Mouse (Mus musculus) c-Kit-negative CD71-positive TER-119-positive erythroid progenitor cells, embryonic 14.5 days (primary cell): ENCODE results near the gene Gm10337.

Experiments used
- DNase-seq: peaks from one replicate; pipeline ENCODE4 v3.0.0-alpha.2; 2013; ENCODE audit warnings: low read depth, low spot score

The Gm10337 gene

DNA sequence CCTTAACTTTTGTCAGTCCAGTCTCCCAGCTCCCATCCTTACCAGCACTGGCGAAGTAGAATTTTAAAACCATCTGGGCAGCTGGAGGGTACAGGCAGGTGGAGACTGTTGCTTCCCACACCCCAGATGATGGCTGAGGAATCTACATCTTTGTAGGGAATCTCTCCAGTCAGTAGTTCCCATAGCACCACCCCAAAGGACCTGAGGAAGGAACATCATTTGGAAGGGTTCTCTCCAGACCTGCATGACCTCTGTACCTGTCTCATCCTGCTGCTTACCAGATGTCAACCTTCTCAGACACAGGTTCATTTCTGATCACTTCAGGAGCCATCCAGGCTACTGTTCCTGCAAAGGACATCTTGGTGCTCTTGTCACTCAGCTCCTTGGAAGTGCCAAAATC is at the start of gene Gm10337:
Gene Gm10337 (plus strand): TSS at position 276 of the 400 bp plus-strand sequence.
- DNase-seq, result no peak

- DNase-seq, result no peak
Observed at GRCm38 (mm10) chr15:102455993-102456392, 47.5 kb upstream of the Gm10337 start.

DNA sequence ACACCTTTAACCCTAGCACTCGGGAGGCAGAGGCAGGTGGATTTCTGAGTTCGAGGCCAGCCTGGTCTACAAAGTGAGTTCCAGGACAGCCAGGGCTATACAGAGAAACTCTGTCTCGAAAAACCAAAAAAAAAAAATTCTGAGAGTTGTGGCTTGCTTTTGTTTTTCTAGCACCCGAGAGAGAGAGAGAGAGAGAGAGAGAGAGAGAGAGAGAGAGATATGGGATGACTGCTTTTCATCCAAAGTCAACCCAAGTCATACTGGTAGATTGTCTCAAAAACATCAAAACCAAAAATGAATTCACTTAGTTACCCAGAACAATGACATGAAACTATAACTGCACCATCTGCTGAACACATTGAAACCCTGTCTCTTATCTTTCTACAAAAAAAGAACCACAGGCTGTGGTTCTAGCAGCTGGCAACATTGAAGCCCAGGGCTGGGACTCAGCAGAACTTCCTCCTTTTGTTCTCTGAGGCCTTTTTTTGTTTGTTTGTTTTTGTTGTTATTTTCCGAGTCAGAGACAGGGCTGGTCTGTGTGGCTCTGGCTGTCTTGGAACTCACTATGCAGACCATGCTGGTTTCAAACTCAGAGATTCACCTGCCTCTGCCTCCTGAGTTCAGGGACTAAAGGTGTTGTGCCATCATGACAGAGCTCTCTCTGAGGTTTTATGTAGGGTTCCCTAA is 45.3 kb upstream of the Gm10337 start:
- DNase-seq, result no peak

DNA sequence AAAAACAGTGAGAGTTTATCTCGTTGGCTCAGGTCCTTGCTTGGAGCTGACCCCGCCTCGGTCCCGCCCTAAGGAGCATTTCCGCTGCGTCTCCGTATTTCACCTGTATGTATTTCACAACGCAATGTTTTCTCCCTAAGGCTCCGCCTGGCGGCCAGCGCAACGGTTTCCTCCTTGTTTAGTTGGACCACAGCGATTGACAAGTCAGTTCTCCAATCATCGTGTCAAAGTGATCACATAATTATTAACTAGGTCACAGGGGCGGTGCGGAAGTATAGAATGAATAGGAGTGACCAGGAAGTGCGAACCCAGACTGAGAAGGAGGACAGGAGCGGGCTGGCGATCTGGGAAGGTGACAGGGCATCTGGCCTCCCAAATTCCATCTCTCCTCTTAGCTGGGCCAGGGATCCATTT is 44.6 kb upstream of the Gm10337 start, which contains the start of gene Prr13:
Gene Prr13 (plus strand): TSS at position 125 of the 414 bp plus-strand sequence.
- peak; percentile 77 for DNase-seq

DNA sequence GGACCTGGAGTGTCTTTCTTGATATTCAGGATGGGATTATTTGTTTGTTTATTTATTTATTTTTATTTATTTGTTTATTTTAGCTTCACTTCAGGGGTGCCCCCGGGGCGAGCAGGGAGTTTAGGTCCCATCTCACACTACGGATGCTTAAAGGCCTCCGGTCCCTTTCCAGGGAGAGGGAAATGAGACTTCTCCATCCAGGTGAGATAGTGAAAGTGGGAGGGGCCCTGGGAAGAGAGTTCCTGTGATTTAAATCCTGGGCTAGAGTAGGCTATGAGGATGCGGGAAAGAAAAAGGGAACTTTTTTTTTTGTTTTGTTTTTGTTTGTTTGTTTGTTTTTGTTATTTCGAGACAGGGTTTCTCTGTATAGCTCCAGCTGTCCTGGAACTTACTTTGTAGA is 44.1 kb upstream of the Gm10337 start:
- no peak for DNase-seq

GRCm38 (mm10) chr15:102459847-102460246 is 43.7 kb upstream of the Gm10337 start:
- peak; percentile 82 for DNase-seq

DNA sequence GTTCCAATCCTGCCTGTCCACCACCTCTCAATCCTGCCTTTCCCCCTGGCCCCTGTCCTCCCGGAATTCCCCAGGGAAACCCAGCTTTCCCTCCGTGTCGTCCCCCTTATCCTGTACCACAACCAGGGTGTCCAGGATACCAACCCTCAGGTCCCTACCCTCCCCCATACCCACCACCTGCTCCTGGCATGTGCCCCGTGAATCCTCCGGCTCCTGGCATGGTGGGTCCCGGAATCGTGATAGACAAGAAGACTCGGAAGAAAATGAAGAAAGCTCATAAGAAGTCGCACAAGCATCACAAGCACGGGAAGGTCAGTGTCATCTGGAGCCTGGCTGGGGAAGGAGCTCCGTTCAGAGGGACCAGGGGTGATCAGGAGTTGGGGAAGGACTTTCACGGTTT is 43.1 kb upstream of the Gm10337 start:
- no peak for DNase-seq

DNA sequence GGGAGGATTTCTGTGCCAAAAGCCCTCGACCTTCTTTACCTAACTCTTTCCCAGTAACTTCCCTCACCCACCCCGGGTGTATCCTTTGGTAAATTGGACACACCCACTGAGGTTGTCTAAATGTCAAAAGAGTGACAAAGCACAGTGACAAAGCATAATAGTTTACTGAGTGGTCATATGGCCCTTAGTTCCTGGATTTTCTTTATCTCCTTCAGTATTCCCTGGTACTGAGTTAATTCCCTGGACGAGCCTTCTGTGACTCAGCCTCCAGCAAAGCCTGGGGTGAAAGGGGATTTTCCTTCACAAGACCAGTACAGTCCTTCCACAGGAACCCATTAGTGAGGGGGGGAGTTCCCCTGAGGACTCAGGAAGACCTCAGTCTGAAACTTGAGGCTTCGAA is 42.6 kb upstream of the Gm10337 start:
- DNase-seq, result peak; percentile 66

- no peak for DNase-seq
Observed at GRCm38 (mm10) chr15:102461430-102462075, 42.0 kb upstream of the Gm10337 start.

GRCm38 (mm10) chr15:102463666-102464065 is 39.9 kb upstream of the Gm10337 start:
- DNase-seq, result no peak

DNA sequence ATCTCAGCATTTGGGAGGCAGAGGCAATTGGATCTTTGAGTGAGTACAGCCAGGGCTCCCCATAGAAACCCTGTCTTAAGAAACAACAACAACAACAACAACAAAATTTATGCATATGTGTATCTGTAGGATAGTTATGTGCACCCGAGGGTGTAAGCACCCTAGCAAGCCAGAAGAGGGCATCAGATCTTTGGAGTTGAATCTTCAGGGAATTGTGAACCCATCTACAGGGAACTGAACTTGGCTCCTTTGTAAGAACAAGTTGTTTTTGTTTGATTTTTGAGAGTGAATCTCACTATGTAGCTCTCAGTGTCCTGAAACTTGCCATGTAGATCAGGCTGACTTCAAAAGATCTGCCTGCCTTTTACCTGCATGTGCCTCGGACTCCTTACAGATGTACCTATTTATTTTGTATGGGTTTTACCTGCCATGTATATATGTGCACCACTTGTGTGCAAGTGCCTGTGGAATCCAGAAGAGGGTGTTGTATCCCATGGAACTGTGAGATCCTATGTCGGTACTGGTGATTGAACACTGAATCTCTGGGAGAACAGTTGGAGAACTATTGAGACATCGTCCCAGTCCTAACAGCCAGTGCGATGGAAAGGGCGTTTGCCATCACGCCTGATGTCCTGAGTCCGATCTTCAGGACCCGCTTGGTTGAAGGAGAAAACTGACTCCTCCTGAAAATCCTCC is 34.7 kb upstream of the Gm10337 start:
- DNase-seq, result no peak

- peak; percentile 88 for DNase-seq
Observed at GRCm38 (mm10) chr15:102470183-102470604, 33.3 kb upstream of the Gm10337 start, which contains the start of gene Pcbp2. Gene Pcbp2, plus strand, starts transcription at chr15:102470539.

GRCm38 (mm10) chr15:102470605-102471294 is 32.8 kb upstream of the Gm10337 start:
- DNase-seq, result no peak

- DNase-seq, result no peak
Observed at GRCm38 (mm10) chr15:102471295-102471645, 32.3 kb upstream of the Gm10337 start.

DNA sequence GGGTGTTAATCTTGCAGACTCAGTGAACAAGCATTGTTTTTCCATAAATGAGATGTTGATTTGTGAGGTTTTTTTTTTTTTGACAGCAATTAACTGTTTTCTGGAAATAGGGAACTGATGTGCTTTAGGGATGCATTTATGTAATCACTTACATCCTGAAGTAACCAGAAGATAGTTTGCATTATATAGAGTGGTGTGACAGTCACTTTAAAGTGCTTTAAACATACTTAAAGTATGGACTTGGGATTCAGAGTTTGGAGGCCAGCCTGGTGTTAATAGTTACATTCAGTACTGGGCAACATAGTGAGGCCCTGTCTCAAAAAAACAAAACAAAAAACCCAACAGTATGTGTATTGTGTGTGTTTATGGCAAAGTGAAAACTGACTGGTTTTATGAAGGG is 31.8 kb upstream of the Gm10337 start:
- DNase-seq, result no peak

- DNase-seq, result no peak
Observed at GRCm38 (mm10) chr15:102473246-102473645, 30.3 kb upstream of the Gm10337 start.

GRCm38 (mm10) chr15:102474520-102474919 is 29.0 kb upstream of the Gm10337 start:
- DNase-seq, result no peak

DNA sequence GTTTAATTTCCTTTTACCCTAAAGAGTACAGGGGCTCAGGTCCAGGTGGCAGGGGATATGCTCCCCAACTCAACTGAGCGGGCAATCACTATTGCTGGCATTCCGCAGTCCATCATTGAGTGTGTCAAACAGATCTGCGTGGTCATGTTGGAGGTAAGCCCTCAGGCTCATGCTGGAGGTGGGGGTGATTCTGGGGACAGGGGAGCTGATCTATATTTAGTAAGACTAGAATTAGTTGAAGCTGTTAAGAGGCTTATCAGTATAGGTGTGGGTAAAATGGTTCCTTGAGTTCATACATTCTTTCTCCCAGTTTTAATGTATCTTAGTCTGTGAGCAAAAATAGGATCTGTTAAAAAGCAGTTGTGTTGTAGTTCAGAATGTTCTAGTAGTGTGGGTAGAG is 20.4 kb upstream of the Gm10337 start:
- DNase-seq, result no peak

DNA sequence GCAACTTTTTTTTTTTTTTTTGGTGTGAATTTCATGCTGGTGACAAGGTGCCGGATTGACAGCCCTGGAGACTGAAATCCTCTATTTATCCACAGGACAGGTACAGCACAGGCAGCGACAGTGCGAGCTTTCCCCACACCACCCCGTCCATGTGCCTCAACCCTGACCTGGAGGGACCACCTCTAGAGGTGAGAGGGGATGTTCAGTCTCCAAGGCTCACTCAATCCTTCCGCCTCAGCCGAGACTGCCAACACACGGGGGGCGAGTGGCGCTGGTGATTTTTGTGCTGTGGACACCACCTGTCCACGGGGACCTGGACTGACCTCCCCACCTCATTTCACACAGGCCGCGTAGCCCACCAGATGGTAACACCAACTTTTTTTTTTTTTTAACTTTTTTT is 17.7 kb upstream of the Gm10337 start:
- no peak for DNase-seq

DNA sequence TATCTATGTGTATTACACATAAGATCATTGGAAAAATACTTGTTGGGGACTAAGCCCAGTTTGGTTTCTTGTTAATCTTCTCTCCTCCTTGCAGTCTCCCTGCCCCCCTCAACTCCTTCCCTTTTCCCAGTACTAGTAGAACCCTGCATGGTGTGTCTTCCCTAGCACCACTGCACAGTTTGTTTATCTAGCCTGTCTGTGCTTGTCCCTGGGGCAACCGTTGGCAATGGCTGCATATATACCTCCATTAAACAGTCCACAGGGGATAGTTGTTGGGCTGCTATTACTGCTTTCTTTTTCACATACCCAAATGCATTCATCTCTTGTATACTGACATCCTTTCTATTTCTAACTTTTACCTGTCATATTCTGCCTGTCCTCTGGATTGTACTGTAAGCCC is 15.9 kb upstream of the Gm10337 start:
- no peak for DNase-seq

- DNase-seq, result no peak
Observed at GRCm38 (mm10) chr15:102498322-102498721, 5.2 kb upstream of the Gm10337 start.

DNA sequence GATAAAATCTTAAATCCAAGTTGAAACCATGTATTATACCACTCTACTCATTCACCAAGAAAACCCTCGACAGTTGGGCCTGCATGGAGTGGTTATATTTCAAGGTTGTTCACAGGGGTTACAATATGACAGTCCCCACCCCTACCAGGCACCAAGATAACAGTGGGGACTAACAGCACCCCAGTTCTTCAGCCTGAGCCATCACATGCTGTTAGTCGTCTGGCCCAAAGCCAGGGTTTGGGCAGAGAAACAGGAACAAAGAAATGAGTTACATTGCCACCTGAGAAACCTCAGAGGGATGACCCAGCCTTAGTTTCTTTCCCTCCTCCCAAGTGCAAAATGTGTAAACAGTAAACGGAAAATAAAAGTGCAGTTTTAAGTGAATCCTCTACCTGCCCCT is 4.2 kb upstream of the Gm10337 start:
- DNase-seq, result no peak
